Mouse (Mus musculus) gastrocnemius, postnatal 14 days (tissue): ENCODE data around the gene Cald1. TPM values are rescaled to one million over a fixed set of nuclear protein-coding genes. Genes with fewer than 3 reads are reported as not detected.

Experiments
- DNase-seq: peaks from one replicate; pipeline ENCODE4 v3.0.0; 2021; ENCODE audit warnings: mixed read lengths
- intact Hi-C: fragments of 180-260 bp; cut with DNase I; formaldehyde crosslinking; loops from one replicate; pipeline ENCODE4 v1.15.1; 2025; ENCODE audit warnings: low total_unique reads
- total RNA-seq, 2 experiments: library from RNA; stranded (reverse); gene quantifications; 2 replicates each; pipeline ENCODE4 v1.2.3; 2021

The Cald1 gene
- total RNA-seq, 2 experiments from 2014 or later = 51.7 to 53.7 TPM

- DNase-seq = no peak
- intact Hi-C loops = no loop called here
Observed at GRCm38 (mm10) chr6:34711620-34712019, 113.3 kb downstream of the Cald1 start.

DNA sequence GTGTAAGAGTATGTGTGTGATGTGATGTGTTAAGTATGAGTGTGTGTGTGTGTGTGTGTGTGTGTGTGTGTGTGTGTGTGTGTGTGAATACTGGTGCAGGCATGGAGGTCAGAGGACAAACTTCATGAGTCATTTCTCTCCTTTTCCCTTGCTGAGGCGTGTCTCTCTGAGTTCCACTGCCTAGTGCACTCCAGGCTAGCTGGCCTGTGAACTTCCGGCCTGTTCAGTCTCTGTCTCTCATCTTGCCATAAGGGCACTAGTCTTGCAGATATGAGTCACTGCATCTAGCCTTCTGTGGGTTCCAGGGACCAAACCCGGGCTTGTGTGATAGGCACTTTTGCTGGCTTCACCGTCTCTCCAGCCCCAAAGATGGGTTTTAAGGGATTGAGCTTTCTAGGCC, 114.9 kb downstream of the Cald1 start:
- intact Hi-C loops = no loop called here

DNA sequence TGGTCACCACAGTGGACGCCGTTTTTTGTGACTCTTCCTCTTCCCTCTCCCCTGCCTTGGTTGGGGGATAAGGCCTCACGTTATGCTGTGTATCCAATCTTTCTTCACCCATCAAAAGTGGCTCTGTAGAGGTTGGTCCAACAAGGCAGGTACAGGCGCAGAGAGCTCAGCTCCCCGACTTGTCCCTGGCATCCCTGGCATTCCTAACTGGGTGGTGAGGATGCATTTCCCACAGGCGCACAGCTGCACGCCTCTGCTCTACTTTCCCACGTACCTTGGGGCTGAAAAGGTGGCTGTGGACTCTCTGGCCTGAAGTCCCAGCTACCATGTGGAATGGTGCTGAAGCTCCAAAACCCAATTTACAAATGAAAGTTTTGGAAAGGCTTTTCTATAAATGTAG, 115.5 kb downstream of the Cald1 start:
- intact Hi-C loops = no loop called here

More for the DNA sequence above, 114.9 kb downstream of the Cald1 start:
- no peak for DNase-seq

DNA sequence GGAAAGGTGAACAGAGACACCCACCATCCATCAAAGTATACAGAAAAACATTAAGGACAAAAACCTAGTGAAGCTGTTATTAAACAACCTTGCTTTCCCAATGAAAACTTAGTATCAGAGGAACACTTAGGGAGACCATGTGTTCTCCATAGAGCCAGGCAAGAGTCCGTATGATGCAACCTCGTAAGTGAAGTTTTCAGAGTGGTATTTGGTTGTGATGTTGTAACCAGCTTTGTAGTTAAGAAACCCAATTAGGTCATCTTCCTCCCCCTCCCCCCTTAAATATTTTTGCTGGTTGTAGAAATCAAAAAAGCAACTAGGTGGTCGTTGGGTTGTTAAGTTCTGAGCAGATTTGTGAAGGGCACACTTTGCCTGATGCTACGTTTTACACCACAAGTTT, 116.3 kb downstream of the Cald1 start:
- intact Hi-C loops = no loop called here

More for the DNA sequence above, 115.5 kb downstream of the Cald1 start:
- no peak for DNase-seq

DNA sequence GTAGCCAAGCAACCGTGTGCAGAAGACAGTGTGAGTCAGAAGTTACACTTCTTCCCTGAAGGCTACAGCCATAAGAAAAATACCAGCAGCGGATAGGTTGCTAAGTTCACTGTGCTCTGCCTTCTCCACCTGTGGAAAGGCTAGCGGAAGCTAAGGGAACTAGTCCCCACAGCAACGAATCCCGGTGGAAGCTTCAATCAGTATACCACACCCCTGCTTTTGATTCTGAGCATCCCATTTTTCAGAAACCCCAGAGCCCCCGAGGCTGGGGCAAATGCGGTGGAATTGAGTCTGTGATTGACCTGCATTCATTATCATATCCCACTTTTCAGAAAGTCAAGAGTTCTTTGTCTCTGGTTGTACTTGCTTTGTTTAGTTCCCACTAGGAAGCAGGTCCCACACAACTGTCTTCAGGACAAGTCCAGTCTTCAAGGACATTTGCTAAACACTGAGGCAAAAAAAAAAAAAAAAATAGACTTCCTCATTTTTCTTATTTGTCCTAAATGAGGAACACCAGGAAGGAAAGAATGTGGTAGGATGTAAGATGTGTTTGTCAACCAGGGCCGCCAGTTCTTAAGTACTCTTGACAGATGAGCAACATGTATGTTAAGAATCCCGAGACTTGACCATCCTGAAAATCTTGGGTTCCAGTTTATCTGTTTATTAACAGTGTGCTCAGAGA, 118.0 kb downstream of the Cald1 start:
- no peak for DNase-seq
- intact Hi-C loops = no loop called here

More for the DNA sequence above, 116.3 kb downstream of the Cald1 start:
- no peak for DNase-seq

GRCm38 (mm10) chr6:34716888-34717635, 118.8 kb downstream of the Cald1 start:
- intact Hi-C loops = no loop called here
- no peak for DNase-seq

DNA sequence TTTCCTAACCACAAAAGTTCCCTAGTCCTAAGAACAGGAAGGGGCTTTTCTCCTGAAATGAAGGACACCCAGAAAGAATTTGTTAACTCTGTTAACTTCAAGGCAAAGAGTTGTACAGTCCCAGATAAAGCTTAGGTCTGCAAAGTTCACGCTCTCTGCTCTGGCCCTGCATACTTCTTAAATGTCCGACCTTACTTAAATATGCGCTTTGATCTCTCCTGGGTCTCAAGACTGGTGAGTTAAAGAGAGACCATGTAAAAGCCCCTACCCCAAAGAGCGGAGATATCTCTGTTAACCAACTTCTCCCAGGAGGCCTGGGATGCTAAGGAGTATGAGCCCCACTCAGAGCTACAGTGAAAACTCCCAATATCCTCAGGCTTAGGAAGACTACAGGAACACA, 119.4 kb downstream of the Cald1 start:
- DNase-seq = no peak
- intact Hi-C loops = no loop called here

DNA sequence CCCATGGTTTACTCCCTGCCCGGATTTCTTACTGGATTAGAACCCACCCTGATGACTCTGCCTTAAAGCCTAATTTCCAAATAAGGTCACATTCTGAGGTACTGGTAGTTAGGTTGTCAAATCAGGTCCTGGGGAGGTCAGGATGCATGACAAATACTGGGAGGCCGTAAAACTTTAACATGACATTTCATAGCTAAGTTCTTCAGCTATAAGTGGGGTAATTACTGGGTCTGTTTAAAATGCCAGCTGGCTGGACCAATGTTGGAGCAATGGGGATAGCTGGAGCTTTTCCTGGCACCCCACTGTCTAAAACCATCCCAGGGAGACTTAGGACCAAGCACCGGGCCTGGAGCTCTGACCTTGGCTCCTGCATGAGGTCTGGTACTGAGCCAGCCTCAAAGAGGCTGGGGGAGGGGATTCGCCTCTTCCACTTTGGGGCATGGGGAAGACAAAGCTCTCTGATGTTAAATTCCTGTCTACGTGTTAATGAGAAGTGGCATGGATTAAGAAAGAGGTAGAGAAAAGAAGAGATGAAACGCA, 120.9 kb downstream of the Cald1 start:
- intact Hi-C loops = no loop called here
- DNase-seq = no peak

GRCm38 (mm10) chr6:34720447-34720846, 122.1 kb downstream of the Cald1 start:
- DNase-seq = no peak
- intact Hi-C loops = no loop called here

DNA sequence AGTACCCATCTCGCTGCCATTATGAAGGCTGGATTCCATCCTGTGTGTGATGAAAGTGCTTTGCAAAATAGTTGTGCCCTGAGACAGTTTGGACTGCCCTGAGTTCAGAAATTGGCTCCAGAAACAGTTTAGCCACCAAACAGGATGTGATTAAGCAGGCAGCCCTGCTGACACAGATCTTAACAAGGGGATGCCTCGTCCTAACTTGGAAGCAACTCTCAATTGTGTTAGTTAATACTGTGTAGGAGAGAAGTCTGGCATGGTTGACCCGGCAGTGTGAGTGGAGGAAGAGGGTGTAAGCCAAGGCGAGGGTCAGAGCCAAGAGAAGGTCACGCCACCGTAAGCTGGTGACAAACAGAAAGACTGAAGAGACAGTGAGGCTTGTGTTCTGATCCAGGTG, 123.4 kb downstream of the Cald1 start:
- intact Hi-C loops = no loop called here
- DNase-seq = no peak

- intact Hi-C loops = no loop called here
- no peak for DNase-seq
Observed at GRCm38 (mm10) chr6:34722660-34723059, 124.4 kb downstream of the Cald1 start.

DNA sequence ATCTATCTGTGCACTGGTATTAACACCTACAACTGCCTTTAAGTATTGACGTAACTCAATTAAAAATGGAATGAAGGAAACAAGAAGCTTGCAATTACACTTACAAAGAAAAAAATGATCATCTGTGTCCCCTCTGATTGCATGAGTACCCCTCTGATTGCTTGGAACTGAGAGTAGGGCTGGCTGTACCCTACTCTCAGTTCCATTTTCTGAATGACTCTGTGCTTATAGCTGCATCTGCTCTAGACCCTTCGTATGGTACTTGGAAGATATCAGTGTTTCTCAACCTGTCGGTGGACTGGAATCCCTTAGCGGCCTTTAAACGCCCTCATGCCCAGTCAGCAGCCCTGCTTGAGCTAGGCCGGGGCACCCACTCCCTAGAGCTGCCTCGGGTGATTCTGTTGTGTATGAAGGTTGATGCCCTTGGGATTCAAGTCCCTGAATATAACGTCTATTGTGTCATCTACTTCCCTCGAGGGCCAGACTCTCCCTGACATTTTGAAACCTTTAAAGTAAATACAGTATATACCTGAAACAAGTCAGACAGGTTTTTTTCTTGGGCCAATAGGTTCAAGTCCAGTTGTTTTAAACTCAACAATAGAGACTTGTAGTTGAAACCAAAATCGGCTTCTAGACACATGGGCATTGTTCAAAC, 125.1 kb downstream of the Cald1 start:
- no peak for DNase-seq
- intact Hi-C loops = no loop called here

DNA sequence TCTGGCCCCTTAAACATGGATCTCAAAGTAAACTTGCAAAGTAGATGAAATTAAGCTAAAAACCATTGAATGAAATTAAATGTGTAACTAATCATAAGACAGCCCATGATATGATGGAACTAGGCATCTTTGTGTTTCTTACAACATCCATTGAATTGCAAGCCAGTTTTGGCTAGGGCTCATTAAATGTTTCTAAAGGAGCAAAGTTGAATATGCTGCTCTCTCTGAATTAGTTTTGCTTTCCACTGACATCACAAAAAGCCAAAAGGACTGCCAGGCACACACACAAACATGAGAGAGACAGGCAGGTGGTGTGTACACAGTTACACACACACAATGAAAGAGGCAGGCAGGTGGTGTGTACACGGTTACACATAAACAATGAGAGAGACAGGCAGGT, 127.4 kb downstream of the Cald1 start:
- DNase-seq = no peak
- intact Hi-C loops = no loop called here

- DNase-seq = no peak
- intact Hi-C loops = no loop called here
Observed at GRCm38 (mm10) chr6:34726104-34726503, 127.8 kb downstream of the Cald1 start.

GRCm38 (mm10) chr6:34727316-34727983, 129.2 kb downstream of the Cald1 start:
- no peak for DNase-seq
- intact Hi-C loops = no loop called here

DNA sequence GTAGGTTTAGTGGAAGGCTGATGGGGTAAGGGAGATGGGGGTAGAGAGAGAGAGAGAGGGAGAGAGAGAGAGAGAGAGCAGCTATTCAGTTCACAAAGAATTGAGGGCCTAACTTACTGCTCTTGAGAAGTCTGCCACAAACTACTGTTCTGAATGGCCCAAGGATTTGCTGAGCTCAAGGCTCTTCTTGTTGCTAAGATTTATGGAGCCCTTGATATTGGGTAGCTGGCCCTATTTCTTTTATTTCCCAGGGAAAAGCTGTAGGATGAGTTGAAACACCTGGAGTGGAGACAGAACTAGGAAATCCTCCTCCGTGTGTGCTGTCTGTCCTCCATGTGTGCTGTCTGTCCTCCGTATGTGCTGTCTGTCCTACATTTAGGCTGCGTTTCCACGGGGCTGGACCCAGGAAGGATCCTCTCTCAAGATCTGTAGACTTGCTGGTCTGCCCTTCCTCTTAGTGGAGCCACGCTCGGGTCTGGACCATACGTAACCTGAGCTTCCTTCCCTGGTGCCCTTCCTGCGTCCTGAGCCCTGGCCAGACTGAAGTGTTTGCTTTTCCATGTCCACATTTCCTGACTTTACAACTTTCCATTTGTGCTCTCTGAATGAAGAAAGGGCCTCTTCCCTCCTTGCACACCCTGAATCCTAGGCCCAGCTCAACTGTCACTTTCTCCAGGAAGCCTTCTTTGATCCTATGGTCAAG, 131.3 kb downstream of the Cald1 start:
- intact Hi-C loops = no loop called here
- DNase-seq = no peak

DNA sequence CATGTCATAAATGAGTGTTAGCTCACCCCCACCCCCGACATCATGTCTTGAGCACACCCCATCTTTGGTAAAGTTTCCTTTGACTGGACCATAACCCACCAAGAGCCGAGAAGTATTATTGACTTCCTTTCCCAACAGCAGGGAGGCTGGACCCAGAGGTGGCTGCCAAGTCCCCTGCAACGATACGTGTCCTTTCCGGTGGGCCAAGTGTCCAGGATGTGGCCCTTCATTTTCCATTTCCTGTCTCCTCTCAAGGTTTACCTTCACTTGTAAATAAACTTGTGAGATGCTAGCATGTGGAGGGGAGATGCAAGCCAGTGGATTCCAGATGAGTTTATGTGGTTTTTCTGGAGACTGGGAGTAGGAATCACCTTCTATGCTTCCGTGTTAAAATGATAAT, 132.7 kb downstream of the Cald1 start:
- intact Hi-C loops = no loop called here
- DNase-seq = no peak

DNA sequence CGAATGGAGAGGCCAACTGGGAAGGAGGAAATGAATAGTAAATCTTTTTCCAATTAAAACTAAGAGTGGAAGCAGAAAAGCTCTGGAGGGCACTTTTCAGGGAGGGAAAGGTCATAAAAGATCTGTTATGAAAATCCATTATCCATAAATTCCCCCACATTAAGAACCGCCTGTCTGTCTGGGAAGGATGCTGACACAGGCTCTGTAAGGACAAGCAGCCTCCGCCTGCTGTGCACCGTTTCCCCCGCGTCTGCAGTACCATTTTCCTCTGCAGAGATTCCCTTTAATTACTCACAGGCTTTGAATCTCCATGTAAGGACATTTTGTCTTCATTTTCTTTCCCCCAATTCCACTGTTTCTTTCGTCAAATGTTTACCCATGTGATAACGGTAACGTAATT, 133.2 kb downstream of the Cald1 start:
- intact Hi-C loops = no loop called here
- no peak for DNase-seq

- no peak for DNase-seq
- intact Hi-C loops = no loop called here
Observed at GRCm38 (mm10) chr6:34734940-34735695, 136.8 kb downstream of the Cald1 start.
